Mouse (Mus musculus) CH12F3 (cell line): ENCODE results near the gene Vgll4.

Experiments used
- in situ Hi-C: fragments of 300-500 bp; cut with MboI; formaldehyde crosslinking; loops from 2 replicates; pipeline ENCODE4 v1.14.3; 2020; ENCODE audit warnings: low sequenced_read_pairs

Gene Vgll4

GRCm38 (mm10) chr6:114880798-114881197, 89.0 kb downstream of the Vgll4 start:
- in situ Hi-C loops, result no loop called here

DNA sequence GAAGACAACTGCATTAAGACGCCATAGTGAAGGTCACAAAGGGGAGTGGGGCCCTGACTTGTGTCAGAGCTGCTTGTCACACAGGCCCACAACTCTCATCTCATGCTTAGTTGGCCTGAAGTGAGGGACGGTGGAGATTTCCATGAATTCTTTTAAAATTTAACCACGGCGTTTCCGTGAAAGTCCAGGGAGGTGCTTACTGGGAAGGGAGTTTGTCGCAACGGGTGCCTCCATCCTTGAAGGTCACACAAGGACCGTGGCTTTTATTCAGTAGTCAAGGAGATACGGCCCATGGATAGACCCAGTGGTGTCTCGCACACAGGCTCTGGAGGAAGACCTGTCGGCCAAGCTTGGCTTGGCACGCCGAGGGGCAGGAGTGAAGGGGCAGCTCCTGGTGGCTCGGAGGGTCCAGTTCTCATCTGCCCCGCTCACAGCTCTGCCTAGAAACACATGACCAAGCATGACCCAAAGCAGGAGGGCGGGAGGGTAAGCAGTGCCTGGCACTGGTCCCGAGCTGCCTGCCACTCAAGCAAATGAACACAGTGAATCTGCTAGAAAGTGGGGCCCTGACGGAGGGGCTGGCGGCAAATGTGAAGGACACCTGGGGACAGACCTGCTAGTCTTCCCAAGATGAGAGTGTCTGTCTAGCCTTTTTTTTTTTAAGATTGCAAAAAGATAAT, 90.8 kb downstream of the Vgll4 start:
- in situ Hi-C loops, result no loop called here

- in situ Hi-C loops, result no loop called here
These were observed 93.2 kb downstream of the Vgll4 start for GRCm38 (mm10) chr6:114876546-114876945.

GRCm38 (mm10) chr6:114876033-114876432, 93.8 kb downstream of the Vgll4 start:
- in situ Hi-C loops, result no loop called here

- in situ Hi-C loops, result no loop called here
These were observed 94.7 kb downstream of the Vgll4 start for GRCm38 (mm10) chr6:114875018-114875558.

DNA sequence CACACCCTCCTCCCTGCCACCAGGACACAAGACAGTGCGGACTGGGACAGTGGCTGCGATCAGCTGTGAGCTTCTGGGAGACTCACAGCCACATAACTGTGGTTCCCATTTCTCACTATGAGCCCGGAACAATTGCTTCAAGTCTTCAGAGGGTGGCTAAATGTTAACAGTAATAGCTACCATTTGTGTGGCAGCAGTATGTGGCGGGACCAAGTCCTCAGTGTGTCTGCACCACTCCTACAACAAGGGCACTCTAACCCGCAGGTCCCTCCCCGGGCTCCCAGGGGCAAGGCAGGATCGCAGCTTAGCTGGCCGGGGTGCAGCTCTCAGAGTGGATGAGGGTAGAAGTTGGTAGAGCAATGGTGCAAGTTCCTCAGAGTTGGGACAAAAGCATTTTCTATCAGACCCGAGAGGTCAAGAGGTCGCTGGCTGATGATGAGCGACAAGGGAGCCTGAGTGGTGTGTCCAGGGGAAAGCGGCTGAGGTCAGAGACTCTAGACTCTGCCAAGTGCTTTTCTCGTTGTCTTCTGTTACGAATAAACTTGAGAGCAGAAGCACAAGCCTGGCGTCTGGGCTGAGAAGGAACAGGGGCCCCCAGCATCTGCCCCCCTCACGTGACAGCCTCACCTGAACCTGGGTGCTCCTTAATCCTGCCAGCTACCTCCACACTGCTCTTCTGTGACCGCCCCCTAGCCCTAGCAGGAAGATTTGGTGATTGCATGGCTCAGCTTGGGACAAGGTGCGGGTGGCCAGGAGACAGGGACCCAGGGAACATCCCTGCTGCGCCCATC, 95.5 kb downstream of the Vgll4 start:
- in situ Hi-C loops, result no loop called here

DNA sequence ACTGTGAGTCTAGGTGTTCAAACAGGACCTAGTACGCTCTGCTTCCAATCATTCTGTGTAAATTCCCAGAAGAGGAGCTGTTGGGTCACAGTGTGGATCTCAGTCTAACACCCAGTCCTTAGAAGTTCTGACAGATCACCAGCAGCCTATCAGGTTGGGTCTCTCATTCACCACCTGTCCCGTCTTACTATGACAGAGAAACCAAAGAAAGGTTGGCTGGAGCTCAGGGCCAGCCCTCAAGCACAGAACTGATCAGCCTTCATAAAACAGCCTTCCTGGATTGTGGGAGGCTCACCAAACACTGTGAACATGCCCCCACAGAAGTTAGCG, 96.0 kb downstream of the Vgll4 start:
- in situ Hi-C loops, result no loop called here

GRCm38 (mm10) chr6:114871010-114871660, 98.7 kb downstream of the Vgll4 start:
- in situ Hi-C loops, result no loop called here

GRCm38 (mm10) chr6:114869501-114870076, 100.2 kb downstream of the Vgll4 start:
- in situ Hi-C loops, result no loop called here

GRCm38 (mm10) chr6:114868656-114869055, 101.1 kb downstream of the Vgll4 start:
- in situ Hi-C loops, result no loop called here

- in situ Hi-C loops, result no loop called here
These were observed 103.2 kb downstream of the Vgll4 start for GRCm38 (mm10) chr6:114866619-114867018.

- in situ Hi-C loops, result no loop called here
These were observed 103.7 kb downstream of the Vgll4 start for GRCm38 (mm10) chr6:114866078-114866477.

DNA sequence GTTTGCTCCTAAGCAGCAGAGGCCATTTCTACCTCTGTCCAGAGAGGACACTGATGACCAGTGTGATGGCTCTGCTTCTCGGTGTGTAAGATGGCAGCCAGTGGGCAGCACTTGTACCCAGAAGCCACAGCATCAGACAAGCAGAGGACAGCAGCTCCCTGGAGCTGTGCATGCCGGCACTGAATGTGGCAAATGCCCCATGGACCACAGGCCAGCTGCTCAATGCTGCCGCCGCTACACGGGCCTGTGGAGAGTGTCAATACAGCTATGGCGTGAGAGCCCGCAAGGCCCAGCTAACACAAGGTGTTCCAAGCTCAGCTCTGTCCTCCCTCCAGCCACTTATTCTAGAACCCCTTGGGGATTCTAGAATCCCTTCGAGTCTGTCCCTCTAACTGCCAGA, 105.4 kb downstream of the Vgll4 start:
- in situ Hi-C loops, result no loop called here

DNA sequence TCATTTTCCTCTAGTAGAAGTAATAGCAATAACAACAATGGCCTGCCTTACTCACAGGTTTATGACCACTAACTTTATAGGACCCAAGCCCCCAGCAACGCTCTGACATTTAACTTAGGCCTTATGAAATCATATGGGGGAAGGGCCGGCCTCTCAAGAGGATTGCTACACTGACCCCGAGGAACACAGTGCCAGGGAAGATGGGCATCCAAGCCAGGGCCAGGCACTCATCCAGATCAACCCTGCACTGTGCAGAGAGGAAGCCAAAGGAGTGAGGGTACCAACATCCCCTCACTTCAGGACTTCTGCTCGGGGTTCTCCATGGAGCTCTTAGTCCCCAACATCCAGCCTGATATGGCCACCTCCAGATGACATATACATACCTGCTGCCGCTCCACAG, 106.3 kb downstream of the Vgll4 start:
- in situ Hi-C loops, result no loop called here

DNA sequence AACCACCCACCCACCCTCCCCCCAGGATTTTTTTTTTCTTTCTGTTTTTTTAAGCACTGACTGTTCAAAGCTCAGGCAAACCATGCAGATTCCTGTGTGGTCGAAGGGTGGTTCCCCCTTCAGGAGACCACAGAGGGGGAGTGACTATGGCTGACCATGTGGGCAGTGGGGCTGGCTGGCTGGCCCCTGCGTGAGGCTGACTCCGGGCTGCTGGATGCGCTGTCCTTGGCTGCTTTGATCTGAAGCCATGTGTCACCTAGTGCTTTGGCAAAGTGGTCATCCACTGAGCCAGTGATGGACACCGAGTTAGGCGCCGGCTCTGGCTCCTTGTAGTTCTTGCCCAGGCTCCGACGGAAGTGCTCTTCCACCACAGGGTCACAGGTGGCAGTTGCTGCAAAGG, 107.7 kb downstream of the Vgll4 start:
- in situ Hi-C loops, result no loop called here

GRCm38 (mm10) chr6:114861591-114861990, 108.2 kb downstream of the Vgll4 start:
- in situ Hi-C loops, result no loop called here

DNA sequence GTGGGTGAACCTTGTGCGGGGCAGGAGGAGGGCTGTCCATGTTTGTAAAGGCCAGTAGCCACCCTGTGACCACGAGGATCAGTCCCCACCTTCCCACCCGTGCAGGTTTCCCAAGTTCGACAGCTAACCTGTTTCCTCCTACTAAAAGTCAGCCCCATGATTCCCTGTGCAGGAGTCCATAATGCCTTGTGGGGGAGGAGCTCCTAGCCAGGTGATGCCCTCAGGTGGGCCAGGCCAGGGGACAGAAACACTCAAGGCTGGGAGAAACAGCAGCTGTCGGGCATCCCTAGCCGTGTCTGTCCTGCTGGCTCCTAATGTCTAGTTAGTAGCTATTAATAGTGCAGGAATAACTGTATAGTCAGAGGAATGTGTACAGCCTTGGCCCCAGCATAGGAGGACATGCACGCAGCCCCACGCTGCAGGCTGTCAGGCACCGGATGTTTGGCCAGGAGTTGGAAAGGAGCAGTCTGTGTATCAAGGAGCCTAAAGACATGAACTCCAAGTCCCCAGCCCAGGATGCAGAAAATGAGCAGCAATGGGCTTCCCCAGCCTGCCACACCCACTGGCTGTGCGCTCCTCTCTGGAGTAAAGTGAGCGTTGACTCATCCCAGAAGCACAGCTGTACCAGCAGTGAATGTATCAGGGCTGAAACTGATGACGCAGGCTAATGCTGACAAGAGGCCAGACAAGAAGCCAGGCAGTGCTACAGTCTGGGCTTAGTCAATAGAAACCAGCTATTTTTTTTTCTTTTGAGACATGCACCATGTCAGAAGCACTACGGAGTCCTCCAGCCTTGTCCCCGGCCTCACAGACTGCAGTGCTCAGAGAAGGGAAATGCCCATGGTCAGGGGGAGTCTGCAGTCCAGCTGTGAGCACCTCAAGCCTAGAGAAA, 108.9 kb downstream of the Vgll4 start:
- in situ Hi-C loops, result no loop called here

DNA sequence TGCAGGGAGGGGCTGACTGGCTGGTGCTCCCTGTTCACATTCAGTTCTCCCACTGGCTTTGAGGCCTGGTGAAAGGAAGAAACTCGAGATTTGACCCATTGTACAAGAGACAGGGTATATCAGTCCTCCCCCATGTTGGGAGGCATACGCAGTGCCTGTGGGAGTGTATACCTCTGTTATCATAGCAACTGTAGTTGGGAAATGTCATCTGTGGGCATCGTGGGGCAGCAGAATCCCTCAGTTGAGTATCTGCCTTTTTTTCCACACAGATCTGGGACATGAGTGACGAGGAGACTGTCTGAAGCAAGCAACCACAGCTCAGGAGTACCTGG, 111.1 kb downstream of the Vgll4 start:
- in situ Hi-C loops, result no loop called here

GRCm38 (mm10) chr6:114857996-114858721, 111.6 kb downstream of the Vgll4 start:
- in situ Hi-C loops, result no loop called here

DNA sequence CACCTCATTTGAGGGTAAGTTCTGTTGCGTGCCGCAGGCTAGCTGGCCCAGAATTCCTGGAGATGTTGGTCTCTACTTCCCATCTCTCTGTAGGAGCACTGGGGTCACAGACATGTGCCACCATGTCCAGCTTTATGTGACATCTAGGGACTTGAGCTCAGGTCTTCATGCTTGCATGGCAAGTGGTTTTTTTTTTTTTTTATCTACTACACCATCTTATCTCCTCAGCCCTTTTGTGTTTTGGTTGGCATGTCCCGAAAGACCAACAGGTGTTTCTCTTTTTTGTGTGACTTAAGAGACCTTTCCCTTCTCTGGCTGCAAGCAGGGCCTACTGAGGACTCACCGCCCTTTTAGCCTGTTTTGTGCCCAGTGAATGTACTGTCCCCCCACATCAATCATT, 113.3 kb downstream of the Vgll4 start:
- in situ Hi-C loops, result no loop called here
